Mouse (Mus musculus) testis, adult 2 months (tissue): Measurements from ENCODE around the gene Habp2.

Experiments
- CTCF ChIP-seq: fragments of 200-500 bp; IDR thresholded peaks from 2 replicates; pipeline ENCODE4 v1.5.1; 2012; ENCODE audit warnings: low read depth, mild to moderate bottlenecking, inconsistent platforms, low read length, moderate library complexity; ENCODE audit not compliant: control insufficient read depth, insufficient read depth, insufficient replicate concordance
- POLR2A ChIP-seq: fragments of 200-500 bp; IDR thresholded peaks from 2 replicates; pipeline ENCODE4 v1.6.1; 2012; ENCODE audit warnings: low read depth, mild to moderate bottlenecking, inconsistent platforms, low read length, moderate library complexity; ENCODE audit not compliant: control insufficient read depth

GRCm38 (mm10) chr19:56321303-56321920 is 34.5 kb downstream of the Habp2 start:
- TF ChIP-seq CTCF, result no peak
- no peak for TF ChIP-seq POLR2A
